Mouse (Mus musculus): Measurements from ENCODE around the gene 1700093K21Rik. TPM values are rescaled to one million over a fixed set of nuclear protein-coding genes. Genes with fewer than 3 reads are reported as not detected.

Gene 1700093K21Rik
- polyA plus RNA-seq, 1 experiment from 2014 or later = not detected

DNA sequence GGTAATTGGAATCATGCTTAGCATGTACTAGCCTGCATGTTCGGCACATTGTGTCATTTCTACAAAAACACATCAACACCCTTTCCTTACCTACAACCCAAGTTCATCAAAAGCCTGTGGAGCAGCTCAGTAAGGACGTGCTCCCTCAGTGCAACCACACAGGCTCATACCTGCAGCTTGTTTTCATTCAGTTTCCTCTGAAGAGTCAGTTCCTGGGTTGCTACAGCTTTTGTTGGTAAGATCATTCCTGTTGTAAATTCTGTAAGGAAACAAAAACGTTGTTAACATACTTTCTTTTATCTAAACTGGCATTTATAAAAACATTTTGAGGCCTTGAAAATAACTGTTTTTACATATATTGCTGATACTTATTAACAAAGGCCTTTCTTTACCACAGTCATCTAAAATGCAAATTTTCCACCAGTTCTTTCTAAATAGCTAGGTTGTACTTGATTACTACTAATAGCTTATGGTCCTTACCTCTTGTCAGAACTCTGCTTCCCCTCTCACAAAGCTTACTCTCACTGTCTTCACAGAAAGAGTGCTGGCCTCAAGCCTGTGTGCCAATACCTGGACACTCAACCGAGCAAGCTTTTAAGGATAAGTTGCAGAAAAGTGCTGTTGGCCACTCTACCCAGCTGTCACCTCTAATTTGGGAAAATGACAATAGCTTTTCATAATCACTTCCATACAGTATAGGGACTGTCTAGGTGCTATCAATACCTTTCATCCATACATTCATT, 28.7 kb downstream of the 1700093K21Rik start:
- Histone ChIP-seq H3K27ac (no peak overlapping the region), H3K79me2 (ENCODE audit: inconsistent target) (peaks cover 21% of the 10 kb centered on the region), H3K36me3 (ENCODE audit: inconsistent target) (peaks cover 73% of the 10 kb centered on the region), H3K4me3 (ENCODE audit: inconsistent target) (no peak overlapping the region)
- WGBS (ENCODE audit: missing documents) = 100% methylated on average over 4 of the region's 4 CpGs

GRCm38 (mm10) chr11:23489955-23490354, 31.0 kb downstream of the 1700093K21Rik start:
- H3K27ac ChIP-seq = no peak overlapping the region
- H3K4me3 ChIP-seq (ENCODE audit: inconsistent target) = no peak overlapping the region
- peaks cover under 1% of the 10 kb centered on the region; the same call in 1 of the 2 replicates for H3K79me2 ChIP-seq (ENCODE audit: inconsistent target)
- WGBS (ENCODE audit: missing documents) = 93% methylated on average over 1 of the region's 1 CpGs
- peaks cover 88% of the 10 kb centered on the region for H3K36me3 ChIP-seq (ENCODE audit: inconsistent target)

Other genes with a start within 250 kb of the 1700093K21Rik start
- gene Usp34, start 214.3 kb downstream of the 1700093K21Rik start, polyA plus RNA-seq (2018) = 20.6 to 40.6 TPM (median 22.7 TPM) in 3 replicates
- 12.5 to 17.1 TPM (median 16.3 TPM) in 3 replicates for gene Ahsa2, start 23.1 kb downstream of the 1700093K21Rik start, polyA plus RNA-seq (2018)
- gene 0610010F05Rik, start 112.5 kb upstream of the 1700093K21Rik start, polyA plus RNA-seq (2018) = 12.1 to 19.8 TPM (median 14.4 TPM) in 3 replicates
- gene Pus10, start 144.5 kb upstream of the 1700093K21Rik start, polyA plus RNA-seq (2018) = 13.4 to 17.9 TPM (median 17.4 TPM) in 3 replicates
- 14.0 to 16.5 TPM (median 15.8 TPM) in 3 replicates for gene Pex13, start 144.8 kb upstream of the 1700093K21Rik start, polyA plus RNA-seq (2018)
- gene Rel, start 249.8 kb upstream of the 1700093K21Rik start, polyA plus RNA-seq (2018) = 9.2 to 15.4 TPM (median 13.0 TPM) in 3 replicates